Mouse (Mus musculus): Measurements from ENCODE around the gene Izumo1. TPM values are rescaled to one million over a fixed set of nuclear protein-coding genes. Genes with fewer than 3 reads are reported as not detected.

The Izumo1 gene
- total and polyA plus RNA-seq, 2 experiments = 0.09 to 0.13 TPM

DNA sequence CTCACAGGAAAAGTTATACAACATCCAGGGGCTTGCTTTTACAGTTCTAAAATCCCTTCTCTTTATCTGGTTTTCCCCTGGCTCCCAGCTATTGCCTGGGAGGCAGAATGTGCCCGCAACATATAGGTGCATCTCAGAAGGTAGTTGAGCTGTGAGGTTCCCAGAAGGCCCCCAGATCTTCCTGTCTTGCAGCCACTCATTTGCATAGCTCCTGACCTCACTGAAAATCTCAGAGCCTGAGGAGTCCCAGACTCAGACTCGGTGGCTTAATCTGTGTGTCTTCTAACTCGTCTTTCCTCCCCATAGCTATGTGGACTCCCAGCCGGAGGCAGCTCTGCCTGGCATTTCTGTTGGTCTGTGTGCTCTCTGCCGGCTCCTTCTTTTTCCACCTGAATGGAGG, 3.3 kb upstream of the Izumo1 start:
- WGBS = 91% methylated on average over 5 of the region's 5 CpGs

GRCm38 (mm10) chr7:45619592-45619991, 2.0 kb upstream of the Izumo1 start:
- whole genome bisulfite sequencing = 84% methylated on average over 5 of the region's 5 CpGs
- no peak for TF ChIP-seq POLR2A (IDR thresholded peaks at IDR 0.05; ENCODE audit: extremely low read depth, insufficient read depth, low read length)
- no peak for TF ChIP-seq CTCF (IDR thresholded peaks at IDR 0.05; ENCODE audit: low read depth, low read length)
- peaks cover 8% of the 10 kb centered on the region for H3K4me1 ChIP-seq (ENCODE audit: control insufficient read depth, insufficient read depth, low read length)
- H3K9ac ChIP-seq (ENCODE audit: low read depth, low read length) = no peak overlapping the region
- H3K36me3 ChIP-seq (ENCODE audit: control insufficient read depth, insufficient read depth, low read length) = no peaks in the 10 kb centered on the region
- no peak overlapping the region for H3K4me3 ChIP-seq (ENCODE audit: insufficient read depth, low read depth, low read length)
- no peaks in the 10 kb centered on the region for H3K79me2 ChIP-seq (ENCODE audit: control insufficient read depth, insufficient read depth, low read length)
- no peak overlapping the region for H3K27ac ChIP-seq (replicated peaks; ENCODE audit: insufficient read depth, low read depth, low read length)
- no peak for DNase-seq (ENCODE audit: extremely low read depth, low read depth, low spot score)
- no peaks in the 10 kb centered on the region for H3K27me3 ChIP-seq (ENCODE audit: control insufficient read depth, insufficient read depth, low read length)

More for the DNA sequence above, 3.3 kb upstream of the Izumo1 start:
- TF ChIP-seq CTCF (IDR thresholded peaks at IDR 0.05; ENCODE audit: low read depth, low read length) = no peak
- Histone ChIP-seq H3K36me3 (ENCODE audit: control insufficient read depth, insufficient read depth, low read length) (no peaks in the 10 kb centered on the region), H3K4me3 (ENCODE audit: insufficient read depth, low read depth, low read length) (no peak overlapping the region), H3K9ac (ENCODE audit: low read depth, low read length) (no peak overlapping the region), H3K4me1 (ENCODE audit: control insufficient read depth, insufficient read depth, low read length) (peaks cover 10% of the 10 kb centered on the region), H3K27ac (replicated peaks; ENCODE audit: insufficient read depth, low read depth, low read length) (no peak overlapping the region), H3K79me2 (ENCODE audit: control insufficient read depth, insufficient read depth, low read length) (no peaks in the 10 kb centered on the region), H3K27me3 (ENCODE audit: control insufficient read depth, insufficient read depth, low read length) (no peaks in the 10 kb centered on the region)
- no peak for DNase-seq (ENCODE audit: extremely low read depth, low read depth, low spot score)

DNA sequence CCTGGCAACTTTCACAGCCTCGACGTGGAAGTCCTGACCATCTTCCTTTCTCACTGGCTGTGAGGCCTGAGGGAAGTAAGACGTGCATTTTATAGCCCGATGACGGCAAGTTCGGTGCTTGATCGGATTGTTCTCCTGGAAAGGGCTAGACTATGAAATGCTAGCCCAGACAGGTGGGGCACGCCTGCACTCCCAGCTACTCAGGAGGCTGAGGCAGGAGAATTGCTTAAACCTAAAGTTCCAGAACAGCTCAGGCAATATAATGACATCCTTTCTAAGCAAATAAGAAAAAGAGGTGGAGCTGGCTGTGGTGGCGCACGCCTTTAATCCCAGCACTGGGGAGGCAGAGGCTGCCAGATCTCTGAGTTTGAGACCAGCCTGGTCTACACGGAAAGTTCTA, 1.9 kb downstream of the Izumo1 start:
- H3K36me3 ChIP-seq (ENCODE audit: control insufficient read depth, insufficient read depth, low read length) = no peaks in the 10 kb centered on the region
- no peaks in the 10 kb centered on the region for H3K27me3 ChIP-seq (ENCODE audit: control insufficient read depth, insufficient read depth, low read length)
- peak; percentile 21 for DNase-seq (ENCODE audit: extremely low read depth, low read depth, low spot score)
- H3K4me3 ChIP-seq (ENCODE audit: insufficient read depth, low read depth, low read length) = no peak overlapping the region
- H3K27ac ChIP-seq (replicated peaks; ENCODE audit: insufficient read depth, low read depth, low read length) = no peak overlapping the region
- TF ChIP-seq CTCF (IDR thresholded peaks at IDR 0.05; ENCODE audit: low read depth, low read length) = no peak
- no peak for TF ChIP-seq POLR2A (IDR thresholded peaks at IDR 0.05; ENCODE audit: extremely low read depth, insufficient read depth, low read length)
- 95% methylated on average over 11 of the region's 11 CpGs for WGBS
- H3K9ac ChIP-seq (ENCODE audit: low read depth, low read length) = no peak overlapping the region
- no peaks in the 10 kb centered on the region for H3K4me1 ChIP-seq (ENCODE audit: control insufficient read depth, insufficient read depth, low read length)
- no peaks in the 10 kb centered on the region for H3K79me2 ChIP-seq (ENCODE audit: control insufficient read depth, insufficient read depth, low read length)

DNA sequence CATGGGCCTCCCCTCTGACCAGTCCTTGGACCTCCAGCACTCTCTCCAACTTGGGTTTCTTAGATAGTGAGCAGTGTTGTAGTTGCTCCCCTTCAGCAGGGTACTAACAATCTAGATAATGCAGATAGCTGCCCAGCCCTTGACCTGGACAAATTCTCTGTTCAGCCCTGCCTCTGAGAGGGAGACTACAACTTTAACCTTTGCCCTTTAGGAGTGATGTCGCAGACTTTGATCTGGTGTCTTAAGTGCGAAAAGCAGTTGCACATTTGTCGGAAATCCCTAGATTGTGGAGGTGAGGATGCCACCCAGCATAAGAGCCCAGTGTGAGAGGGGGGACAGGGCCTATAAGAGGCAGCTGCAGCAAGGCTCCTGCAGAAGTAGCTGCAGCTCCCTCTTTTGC, 3.1 kb downstream of the Izumo1 start:
- no peaks in the 10 kb centered on the region for H3K4me1 ChIP-seq (ENCODE audit: control insufficient read depth, insufficient read depth, low read length)
- no peak overlapping the region for H3K4me3 ChIP-seq (ENCODE audit: insufficient read depth, low read depth, low read length)
- no peak overlapping the region for H3K9ac ChIP-seq (ENCODE audit: low read depth, low read length)
- whole genome bisulfite sequencing = 89% methylated on average over 3 of the region's 3 CpGs
- no peak for DNase-seq (ENCODE audit: extremely low read depth, low read depth, low spot score)
- TF ChIP-seq CTCF (IDR thresholded peaks at IDR 0.05; ENCODE audit: low read depth, low read length) (no peak), POLR2A (IDR thresholded peaks at IDR 0.05; ENCODE audit: extremely low read depth, insufficient read depth, low read length) (no peak)
- no peaks in the 10 kb centered on the region for H3K36me3 ChIP-seq (ENCODE audit: control insufficient read depth, insufficient read depth, low read length)
- H3K79me2 ChIP-seq (ENCODE audit: control insufficient read depth, insufficient read depth, low read length) = no peaks in the 10 kb centered on the region
- H3K27me3 ChIP-seq (ENCODE audit: control insufficient read depth, insufficient read depth, low read length) = no peaks in the 10 kb centered on the region
- H3K27ac ChIP-seq (replicated peaks; ENCODE audit: insufficient read depth, low read depth, low read length) = no peak overlapping the region

DNA sequence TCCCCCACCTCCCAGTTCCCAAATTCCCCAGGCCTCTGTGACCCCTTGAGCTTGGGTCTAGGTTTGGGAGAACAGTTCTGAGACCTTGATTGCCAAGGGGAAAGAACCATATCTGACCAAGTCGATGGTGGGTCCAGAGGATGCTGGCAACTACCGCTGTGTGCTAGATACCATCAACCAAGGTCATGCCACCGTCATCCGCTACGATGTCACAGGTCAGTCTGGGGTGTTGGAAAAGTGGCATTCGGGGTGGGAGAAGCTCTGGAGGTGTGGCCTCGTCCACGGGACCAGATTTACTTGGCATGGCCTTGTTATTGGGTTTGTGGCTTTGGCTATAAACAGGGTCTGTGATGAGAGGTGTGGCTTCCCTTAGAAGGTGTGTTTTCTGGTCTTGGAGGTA, 3.9 kb downstream of the Izumo1 start:
- WGBS = 88% methylated on average over 8 of the region's 8 CpGs
- no peaks in the 10 kb centered on the region for H3K27me3 ChIP-seq (ENCODE audit: control insufficient read depth, insufficient read depth, low read length)

DNA sequence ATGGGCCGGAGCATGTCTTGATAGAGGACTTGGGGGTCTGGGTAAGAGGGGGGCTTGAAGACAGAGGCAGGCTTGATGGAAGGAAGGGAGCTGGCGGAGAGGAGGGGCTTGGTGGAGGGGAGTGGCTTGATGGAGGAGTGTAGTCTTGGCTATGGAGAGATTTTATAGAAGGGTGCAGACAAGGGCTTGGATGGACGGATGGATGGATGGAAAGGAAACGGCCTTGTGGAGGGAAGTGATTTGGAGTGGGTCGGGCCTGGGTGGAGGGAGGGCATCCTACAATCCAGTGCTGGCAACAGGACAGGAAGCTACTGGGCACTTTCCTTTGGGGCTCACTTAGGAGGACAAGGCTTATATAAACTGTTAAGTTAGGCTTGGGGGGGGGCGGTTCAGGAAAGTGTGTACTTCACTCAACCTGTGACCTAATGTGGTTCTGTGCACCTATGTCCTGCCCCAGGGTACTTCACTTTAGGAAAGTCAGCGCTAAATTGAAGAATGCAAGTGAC, 5.0 kb downstream of the Izumo1 start:
- DNase-seq (ENCODE audit: extremely low read depth, low read depth, low spot score) = no peak
- Histone ChIP-seq H3K27ac (replicated peaks; ENCODE audit: insufficient read depth, low read depth, low read length) (peak overlapping the region; percentile 52), H3K9ac (ENCODE audit: low read depth, low read length) (no peak overlapping the region; the same call in 1 of the 2 replicates), H3K4me1 (ENCODE audit: control insufficient read depth, insufficient read depth, low read length) (no peaks in the 10 kb centered on the region), H3K4me3 (ENCODE audit: insufficient read depth, low read depth, low read length) (no peak overlapping the region; the same call in 1 of the 2 replicates), H3K36me3 (ENCODE audit: control insufficient read depth, insufficient read depth, low read length) (no peaks in the 10 kb centered on the region), H3K27me3 (ENCODE audit: control insufficient read depth, insufficient read depth, low read length) (no peaks in the 10 kb centered on the region), H3K79me2 (ENCODE audit: control insufficient read depth, insufficient read depth, low read length) (no peaks in the 10 kb centered on the region)
- TF ChIP-seq POLR2A (IDR thresholded peaks at IDR 0.05; ENCODE audit: extremely low read depth, insufficient read depth, low read length) = no peak
- no peak for TF ChIP-seq CTCF (IDR thresholded peaks at IDR 0.05; ENCODE audit: low read depth, low read length)
- WGBS = 89% methylated on average over 7 of the region's 7 CpGs

More for the DNA sequence above, 3.9 kb downstream of the Izumo1 start:
- Histone ChIP-seq H3K79me2 (ENCODE audit: control insufficient read depth, insufficient read depth, low read length) (no peaks in the 10 kb centered on the region), H3K36me3 (ENCODE audit: control insufficient read depth, insufficient read depth, low read length) (no peaks in the 10 kb centered on the region), H3K27ac (replicated peaks; ENCODE audit: insufficient read depth, low read depth, low read length) (no peak overlapping the region), H3K4me1 (ENCODE audit: control insufficient read depth, insufficient read depth, low read length) (no peaks in the 10 kb centered on the region), H3K9ac (ENCODE audit: low read depth, low read length) (no peak overlapping the region), H3K4me3 (ENCODE audit: insufficient read depth, low read depth, low read length) (no peak overlapping the region)
- TF ChIP-seq CTCF (IDR thresholded peaks at IDR 0.05; ENCODE audit: low read depth, low read length) (no peak), POLR2A (IDR thresholded peaks at IDR 0.05; ENCODE audit: extremely low read depth, insufficient read depth, low read length) (no peak)
- DNase-seq (ENCODE audit: extremely low read depth, low read depth, low spot score) = no peak
